Mouse (Mus musculus): ENCODE results near the gene Gm17545. TPM values are rescaled to one million over a fixed set of nuclear protein-coding genes. Genes with fewer than 3 reads are reported as not detected.

Gm17545 gene
- polyA plus RNA-seq, 1 experiment from 2014 or later = not detected

DNA sequence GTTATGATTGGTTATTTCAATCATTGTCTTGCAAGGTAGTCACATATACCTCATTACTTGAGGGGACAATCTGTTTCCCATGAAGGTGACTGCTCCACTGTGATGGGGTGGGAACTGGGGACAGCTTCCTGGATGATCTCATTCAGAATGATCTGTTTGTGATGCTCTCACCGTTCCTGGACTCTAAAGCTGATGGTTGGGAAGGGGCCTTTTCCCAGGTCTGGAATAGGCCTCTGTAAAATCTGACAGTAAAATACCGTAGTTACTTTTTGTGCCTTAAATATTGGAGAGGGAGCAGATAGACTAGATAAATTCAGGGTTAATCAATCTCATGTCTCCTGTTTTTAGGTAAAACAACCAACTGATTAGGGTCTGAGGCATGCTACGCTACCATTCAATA is 15.6 kb downstream of the Gm17545 start, which contains the start of gene Rp9:
Gene Rp9 (minus strand): TSS at position 101 of the 400 bp plus-strand sequence.
- Histone ChIP-seq H3K4me2 (ENCODE audit: low read depth, low read length) (peak within 1 kb of the TSS; percentile 70), H3K4me1 (ENCODE audit: control insufficient read depth, insufficient read depth, low read length) (no peaks in the 10 kb centered on the region; the same call in 1 of the 2 replicates), H3K9ac (ENCODE audit: low read length) (peak within 1 kb of the TSS; percentile 96), H3K27me3 (ENCODE audit: control insufficient read depth, insufficient read depth, low read length) (no peaks in the 10 kb centered on the region), H3K36me3 (ENCODE audit: control insufficient read depth, insufficient read depth) (peaks cover 6% of the 10 kb centered on the region; the same call in 1 of the 2 replicates), H3K27ac (ENCODE audit: low read length) (peak within 1 kb of the TSS; percentile 63), H3K4me3 (ENCODE audit: low read length) (peak within 1 kb of the TSS; percentile 89), H3K9me3 (replicated peaks; ENCODE audit: control insufficient read depth, low read length) (no peaks in the 10 kb centered on the region)
- 81% methylated on average over 3 of the region's 3 CpGs for WGBS
- no peak for ATAC-seq (replicated peaks; ENCODE audit: extremely low read depth, insufficient read depth, low FRiP score)

DNA sequence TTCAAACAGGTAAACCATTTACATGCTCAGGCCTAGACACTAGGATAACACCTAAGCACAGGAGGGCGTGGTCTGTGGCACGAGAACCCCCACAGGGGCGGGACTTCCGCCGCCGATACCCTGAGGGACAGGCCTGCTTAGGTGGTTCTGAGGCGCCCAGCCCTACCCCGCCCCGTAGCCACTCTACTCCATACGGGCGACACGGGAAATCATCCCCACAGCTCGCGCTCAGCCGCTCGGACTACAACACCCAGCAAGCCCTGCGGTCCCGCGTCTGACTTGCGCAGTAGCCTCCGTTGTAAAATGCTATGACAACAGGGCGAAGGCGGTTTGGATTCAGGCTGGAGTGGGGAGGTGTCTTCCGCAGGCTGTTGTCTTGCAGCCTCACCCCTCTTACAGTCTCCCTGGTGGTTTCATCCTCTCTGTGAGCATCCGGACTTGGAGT is 21.4 kb downstream of the Gm17545 start, which contains the start of gene Bbs9:
Gene Bbs9 (plus strand): TSS at position 292 of the 445 bp plus-strand sequence.
- peak; percentile 98 for ATAC-seq (replicated peaks; ENCODE audit: extremely low read depth, insufficient read depth, low FRiP score)
- Histone ChIP-seq H3K4me3 (ENCODE audit: low read length) (peak within 1 kb of the TSS; percentile 84), H3K36me3 (ENCODE audit: control insufficient read depth, insufficient read depth) (no peaks in the 10 kb centered on the region), H3K9ac (ENCODE audit: low read length) (peak within 1 kb of the TSS; percentile 72), H3K27ac (ENCODE audit: low read length) (peak within 1 kb of the TSS; percentile 64), H3K27me3 (ENCODE audit: control insufficient read depth, insufficient read depth, low read length) (no peaks in the 10 kb centered on the region), H3K4me2 (ENCODE audit: low read depth, low read length) (peak within 1 kb of the TSS; percentile 99), H3K4me1 (ENCODE audit: control insufficient read depth, insufficient read depth, low read length) (0 out of 2 replicates have a peak, but pooled peaks cover 5% of the 10 kb centered on the region), H3K9me3 (replicated peaks; ENCODE audit: control insufficient read depth, low read length) (no peaks in the 10 kb centered on the region)
- WGBS = 1% methylated on average over 25 of the region's 25 CpGs

DNA sequence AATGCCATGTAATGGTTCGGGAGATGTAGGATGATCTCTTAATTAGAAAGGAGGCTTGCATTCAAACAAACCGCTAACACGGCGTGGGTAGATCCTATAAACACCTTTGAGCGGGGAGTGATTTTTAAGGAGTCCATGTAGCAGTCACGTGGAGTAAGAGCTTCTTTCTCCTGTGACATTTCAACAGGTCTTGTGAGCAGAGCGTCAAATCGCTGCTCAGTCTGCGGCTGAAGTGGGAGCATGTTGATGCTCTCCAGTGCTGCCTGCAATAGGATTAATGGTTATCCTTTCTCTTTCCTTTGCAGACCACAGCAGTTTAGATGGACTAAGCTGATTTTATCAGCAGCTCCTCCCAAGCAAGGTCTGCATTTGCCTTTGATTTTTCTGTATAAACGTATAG is 22.2 kb downstream of the Gm17545 start:
- 3% methylated on average over 10 of the region's 10 CpGs for WGBS
- H3K27ac ChIP-seq (ENCODE audit: low read length) = peak overlapping the region; percentile 64; the same call in 1 of the 2 replicates

DNA sequence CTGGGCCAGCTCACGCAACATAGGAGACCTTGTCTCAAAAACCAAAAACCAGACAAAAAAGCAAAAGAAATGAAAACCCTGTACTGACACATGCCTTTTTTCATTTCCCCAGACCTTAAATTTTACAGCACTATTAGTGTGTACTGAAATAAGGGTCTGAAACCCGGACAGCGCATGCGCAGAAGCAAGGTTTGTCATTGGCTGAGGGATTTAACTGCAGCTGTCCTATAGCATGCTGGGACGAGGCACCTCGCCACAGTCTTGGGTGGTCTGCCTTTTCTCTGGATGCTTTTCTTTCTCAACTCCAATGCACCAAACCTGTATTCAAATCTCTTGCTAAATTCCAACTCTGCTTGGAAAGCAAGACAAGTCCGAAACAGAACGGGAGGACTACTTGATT is 24.9 kb downstream of the Gm17545 start:
- 89% methylated on average over 8 of the region's 8 CpGs for WGBS
- Histone ChIP-seq H3K9me3 (replicated peaks; ENCODE audit: control insufficient read depth, low read length) (no peaks in the 10 kb centered on the region), H3K4me2 (ENCODE audit: low read depth, low read length) (no peak overlapping the region), H3K36me3 (ENCODE audit: control insufficient read depth, insufficient read depth) (no peaks in the 10 kb centered on the region), H3K9ac (ENCODE audit: low read length) (no peak overlapping the region), H3K4me3 (ENCODE audit: low read length) (no peak overlapping the region), H3K27ac (ENCODE audit: low read length) (no peak overlapping the region), H3K4me1 (ENCODE audit: control insufficient read depth, insufficient read depth, low read length) (0 out of 2 replicates have a peak, but pooled peaks cover 5% of the 10 kb centered on the region), H3K27me3 (ENCODE audit: control insufficient read depth, insufficient read depth, low read length) (no peaks in the 10 kb centered on the region)
- no peak for ATAC-seq (replicated peaks; ENCODE audit: extremely low read depth, insufficient read depth, low FRiP score)

More for the DNA sequence above, 22.2 kb downstream of the Gm17545 start:
- peak overlapping the region; percentile 99 for H3K4me2 ChIP-seq (ENCODE audit: low read depth, low read length)
- H3K9me3 ChIP-seq (replicated peaks; ENCODE audit: control insufficient read depth, low read length) = no peaks in the 10 kb centered on the region
- ATAC-seq (replicated peaks; ENCODE audit: extremely low read depth, insufficient read depth, low FRiP score) = no peak
- 0 out of 2 replicates have a peak, but pooled peaks cover 5% of the 10 kb centered on the region for H3K4me1 ChIP-seq (ENCODE audit: control insufficient read depth, insufficient read depth, low read length)
- no peaks in the 10 kb centered on the region for H3K27me3 ChIP-seq (ENCODE audit: control insufficient read depth, insufficient read depth, low read length)
- no peaks in the 10 kb centered on the region for H3K36me3 ChIP-seq (ENCODE audit: control insufficient read depth, insufficient read depth)
- peak overlapping the region; percentile 84 for H3K4me3 ChIP-seq (ENCODE audit: low read length)
- peak overlapping the region; percentile 72 for H3K9ac ChIP-seq (ENCODE audit: low read length)

DNA sequence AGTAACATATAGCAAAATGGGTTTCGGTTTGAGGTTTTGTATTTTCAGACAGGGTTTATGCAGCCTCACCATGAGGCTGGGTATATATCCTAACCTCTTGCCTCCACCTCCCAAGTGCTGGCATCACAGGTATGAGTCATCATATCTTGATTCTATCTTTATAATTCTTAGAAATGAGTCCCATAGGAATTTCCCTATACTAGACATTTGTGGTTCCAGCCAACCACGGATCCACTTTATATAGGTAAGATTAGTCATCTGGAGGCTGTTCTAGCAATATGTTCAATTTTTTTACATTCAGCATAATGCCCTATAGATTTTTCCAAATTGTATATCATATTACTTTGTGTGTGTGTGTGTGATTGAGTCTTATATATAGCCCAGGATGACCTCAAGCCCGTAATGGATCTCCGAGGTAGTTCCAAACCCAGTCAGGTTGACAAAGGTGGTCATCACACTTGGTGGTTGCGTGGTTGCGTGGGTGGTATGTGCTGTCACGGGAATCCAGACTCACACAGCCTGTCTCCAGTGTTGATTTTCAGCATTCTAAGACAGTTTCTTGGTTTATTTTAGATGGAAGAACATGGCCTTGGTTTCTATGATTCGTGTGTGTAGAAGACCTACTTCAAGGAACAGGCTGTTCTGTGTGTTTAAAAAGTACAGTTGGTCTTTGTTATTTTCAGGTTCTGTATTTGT is 29.9 kb downstream of the Gm17545 start:
- H3K4me2 ChIP-seq (ENCODE audit: low read depth, low read length) = no peak overlapping the region
- H3K27ac ChIP-seq (ENCODE audit: low read length) = no peak overlapping the region
- WGBS = 90% methylated on average over 8 of the region's 8 CpGs
- no peaks in the 10 kb centered on the region for H3K4me1 ChIP-seq (ENCODE audit: control insufficient read depth, insufficient read depth, low read length)
- no peak for ATAC-seq (replicated peaks; ENCODE audit: extremely low read depth, insufficient read depth, low FRiP score)
- H3K27me3 ChIP-seq (ENCODE audit: control insufficient read depth, insufficient read depth, low read length) = no peaks in the 10 kb centered on the region
- H3K9me3 ChIP-seq (replicated peaks; ENCODE audit: control insufficient read depth, low read length) = no peaks in the 10 kb centered on the region
- H3K9ac ChIP-seq (ENCODE audit: low read length) = no peak overlapping the region
- no peaks in the 10 kb centered on the region for H3K36me3 ChIP-seq (ENCODE audit: control insufficient read depth, insufficient read depth)
- H3K4me3 ChIP-seq (ENCODE audit: low read length) = no peak overlapping the region

DNA sequence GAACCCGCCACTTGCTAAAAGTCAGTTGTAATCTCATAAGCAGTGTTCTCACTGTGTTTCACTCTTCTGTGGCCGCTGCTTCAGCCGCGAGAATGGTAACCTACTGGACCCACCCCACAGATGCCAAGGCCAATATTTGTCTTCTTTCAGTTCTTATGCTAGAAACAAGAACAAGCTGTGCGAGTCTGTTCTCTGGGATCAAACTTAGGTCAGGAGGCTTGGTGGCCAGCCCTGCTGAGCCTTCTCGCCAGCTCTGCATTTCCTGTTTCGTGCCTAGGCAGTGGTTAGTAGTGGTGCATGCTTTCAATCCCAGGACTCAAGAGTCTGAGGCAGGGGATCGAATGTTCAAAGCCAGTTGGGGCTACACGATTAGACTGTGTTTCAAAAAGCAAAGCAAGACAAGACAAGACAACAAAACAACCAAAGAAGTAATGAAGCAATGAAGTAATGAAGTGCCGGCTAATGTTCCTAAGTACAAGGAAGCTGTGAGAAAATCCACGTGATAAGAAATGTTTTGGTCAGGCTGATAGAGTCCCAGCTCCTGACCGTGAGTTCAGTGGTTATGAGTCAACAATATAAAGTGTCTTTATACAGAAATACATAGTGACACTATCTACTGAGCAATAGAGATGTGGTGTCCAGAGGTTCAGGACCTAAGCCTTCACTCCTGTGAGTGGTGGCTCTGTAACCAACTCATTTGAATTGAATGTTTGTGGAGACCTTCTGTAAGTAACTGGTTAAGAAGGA is 30.6 kb downstream of the Gm17545 start:
- ATAC-seq (replicated peaks; ENCODE audit: extremely low read depth, insufficient read depth, low FRiP score) = no peak
- Histone ChIP-seq H3K36me3 (ENCODE audit: control insufficient read depth, insufficient read depth) (no peaks in the 10 kb centered on the region), H3K4me1 (ENCODE audit: control insufficient read depth, insufficient read depth, low read length) (no peaks in the 10 kb centered on the region), H3K9me3 (replicated peaks; ENCODE audit: control insufficient read depth, low read length) (no peaks in the 10 kb centered on the region), H3K4me3 (ENCODE audit: low read length) (no peak overlapping the region), H3K4me2 (ENCODE audit: low read depth, low read length) (no peak overlapping the region), H3K27me3 (ENCODE audit: control insufficient read depth, insufficient read depth, low read length) (no peaks in the 10 kb centered on the region), H3K9ac (ENCODE audit: low read length) (no peak overlapping the region), H3K27ac (ENCODE audit: low read length) (no peak overlapping the region)
- 80% methylated on average over 12 of the region's 12 CpGs for WGBS

DNA sequence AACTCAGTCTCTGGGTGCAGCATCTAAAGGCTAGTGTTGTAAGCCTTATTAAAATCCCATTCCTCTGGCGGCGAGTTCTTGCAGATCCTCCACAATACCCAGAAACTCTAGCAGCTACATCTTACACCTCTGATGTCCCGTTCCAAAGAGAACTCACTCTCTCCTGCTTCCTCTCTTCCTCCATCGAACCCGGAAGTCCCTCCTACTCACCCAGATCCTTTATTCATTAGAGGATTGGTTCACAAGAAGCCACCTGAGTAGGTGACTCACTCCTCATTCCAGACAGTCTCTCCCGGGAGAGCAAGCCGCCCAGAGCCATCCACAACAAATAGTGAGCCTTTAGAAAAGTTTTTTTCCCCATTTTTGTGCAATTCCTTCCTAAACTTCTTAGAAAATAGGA is 32.1 kb downstream of the Gm17545 start:
- H3K4me2 ChIP-seq (ENCODE audit: low read depth, low read length) = no peak overlapping the region
- H3K4me3 ChIP-seq (ENCODE audit: low read length) = no peak overlapping the region
- no peaks in the 10 kb centered on the region for H3K27me3 ChIP-seq (ENCODE audit: control insufficient read depth, insufficient read depth, low read length)
- H3K4me1 ChIP-seq (ENCODE audit: control insufficient read depth, insufficient read depth, low read length) = no peaks in the 10 kb centered on the region
- ATAC-seq (replicated peaks; ENCODE audit: extremely low read depth, insufficient read depth, low FRiP score) = no peak
- no peak overlapping the region for H3K9ac ChIP-seq (ENCODE audit: low read length)
- no peaks in the 10 kb centered on the region for H3K9me3 ChIP-seq (replicated peaks; ENCODE audit: control insufficient read depth, low read length)
- H3K27ac ChIP-seq (ENCODE audit: low read length) = no peak overlapping the region
- WGBS = 86% methylated on average over 7 of the region's 7 CpGs
- no peaks in the 10 kb centered on the region for H3K36me3 ChIP-seq (ENCODE audit: control insufficient read depth, insufficient read depth)

DNA sequence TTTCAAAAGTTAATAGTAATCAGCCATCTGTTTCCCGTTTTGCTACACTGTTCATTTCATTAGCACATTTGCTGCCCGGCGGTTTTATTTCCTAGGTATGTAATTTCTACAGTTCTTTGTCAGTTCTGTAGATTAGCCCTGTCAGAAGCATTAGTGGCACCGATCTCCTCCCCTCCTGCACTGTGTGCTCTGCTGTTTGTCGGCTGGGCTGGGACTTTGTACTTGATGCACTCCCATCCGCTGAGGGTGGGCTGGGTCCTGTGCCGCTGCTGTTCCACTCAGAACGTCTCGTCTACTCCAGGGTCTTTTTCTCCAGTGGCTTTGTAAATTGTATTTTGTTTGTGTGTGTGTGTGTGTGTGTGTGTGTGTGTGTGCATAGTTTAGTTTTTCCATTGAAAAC is 34.9 kb downstream of the Gm17545 start:
- no peak overlapping the region for H3K27ac ChIP-seq (ENCODE audit: low read length)
- no peak overlapping the region for H3K4me2 ChIP-seq (ENCODE audit: low read depth, low read length)
- no peaks in the 10 kb centered on the region for H3K27me3 ChIP-seq (ENCODE audit: control insufficient read depth, insufficient read depth, low read length)
- no peak overlapping the region for H3K4me3 ChIP-seq (ENCODE audit: low read length)
- H3K9me3 ChIP-seq (replicated peaks; ENCODE audit: control insufficient read depth, low read length) = no peaks in the 10 kb centered on the region
- H3K36me3 ChIP-seq (ENCODE audit: control insufficient read depth, insufficient read depth) = no peaks in the 10 kb centered on the region; the same call in 1 of the 2 replicates
- H3K9ac ChIP-seq (ENCODE audit: low read length) = no peak overlapping the region
- H3K4me1 ChIP-seq (ENCODE audit: control insufficient read depth, insufficient read depth, low read length) = no peaks in the 10 kb centered on the region
- no peak for ATAC-seq (replicated peaks; ENCODE audit: extremely low read depth, insufficient read depth, low FRiP score)
- WGBS = 41% methylated on average over 9 of the region's 9 CpGs

Data from heart, embryonic 16.5 days (tissue).